Comparison of ENCODE assay signal across 8 mouse cellular contexts in genomic region chr5:30113881-30114760, GRCm38 (mm10). TPM values are rescaled to one million over a fixed set of nuclear protein-coding genes. Genes with fewer than 3 reads are reported as not detected.
DNase-seq lines count a peak whose midpoint lies in the region; ATAC-seq and TF ChIP-seq lines count a peak whose summit lies in the region.

No protein-coding gene starts in this region.

- no peak for ATAC-seq in CD4-positive, CD25-positive, alpha-beta regulatory T cell, adult 4 months
- ATAC-seq in hindbrain, postnatal 0 days, result peak; percentile 89

- TF ChIP-seq CTCF in hindbrain, postnatal 0 days (IDR thresholded peaks at IDR 0.05; ENCODE audit: low read depth), result peak; percentile 61

- peak overlapping the region; percentile 54 for H3K4me3 ChIP-seq in hindbrain, postnatal 0 days (ENCODE audit: low read length)
- H3K4me3 ChIP-seq in limb, embryonic 10.5 days, result peak overlapping the region; percentile 63
- peak overlapping the region; percentile 64 for H3K4me3 ChIP-seq in midbrain, embryonic 10.5 days

- DNase-seq in CD4-positive, CD25-positive, alpha-beta regulatory T cell, adult 2 months (ENCODE audit: low read depth, low spot score), result peak; percentile 70
- DNase-seq in cerebellum, postnatal 4 days (ENCODE audit: low spot score in 2 of 2), result peak; percentile 72 to 87
- DNase-seq in gastrocnemius, postnatal 10 days, result peak; percentile 83
- peak; percentile 94 for DNase-seq in hindbrain, postnatal 0 days (ENCODE audit: low spot score)
- DNase-seq in limb, embryonic 10.5 days (ENCODE audit: low spot score), result peak; percentile 89
- DNase-seq in midbrain, embryonic 10.5 days (ENCODE audit: low spot score), result peak; percentile 85
- DNase-seq in spleen, postnatal 10 days (ENCODE audit: low spot score in 2 of 2), result peak; percentile 43 to 77

- peak overlapping the region; percentile 56 for H3K9ac ChIP-seq in hindbrain, postnatal 0 days (replicated peaks; ENCODE audit: low read length)

- peaks cover 21% of the 10 kb centered on the region for H3K4me1 ChIP-seq in hindbrain, postnatal 0 days (ENCODE audit: insufficient read depth, low read length)
- peaks cover 38% of the 10 kb centered on the region for H3K4me1 ChIP-seq in limb, embryonic 10.5 days
- H3K4me1 ChIP-seq in midbrain, embryonic 10.5 days, result peaks cover 50% of the 10 kb centered on the region

- peak overlapping the region; percentile 67 for H3K4me2 ChIP-seq in hindbrain, postnatal 0 days (ENCODE audit: low read depth, low read length)

- H3K36me3 ChIP-seq in hindbrain, postnatal 0 days (ENCODE audit: insufficient read depth, low read length), result peaks cover 10% of the 10 kb centered on the region; the same call in 1 of the 2 replicates
- peaks cover 28% of the 10 kb centered on the region for H3K36me3 ChIP-seq in limb, embryonic 10.5 days
- peaks cover 44% of the 10 kb centered on the region for H3K36me3 ChIP-seq in midbrain, embryonic 10.5 days

- 3% methylated on average over 91 of the region's 103 CpGs for WGBS in hindbrain, postnatal 0 days
- WGBS in limb, embryonic 10.5 days, result under 1% methylated on average over 101 of the region's 103 CpGs
- 1% methylated on average over 103 of the region's 103 CpGs for WGBS in midbrain, embryonic 10.5 days

- H3K9me3 ChIP-seq in hindbrain, postnatal 0 days (ENCODE audit: low read length), result no peaks in the 10 kb centered on the region
- no peaks in the 10 kb centered on the region for H3K9me3 ChIP-seq in limb, embryonic 10.5 days (replicated peaks)
- no peaks in the 10 kb centered on the region for H3K9me3 ChIP-seq in midbrain, embryonic 10.5 days (replicated peaks)

- no peaks in the 10 kb centered on the region for H3K27me3 ChIP-seq in hindbrain, postnatal 0 days (ENCODE audit: insufficient read depth, low read length)
- peaks cover 79% of the 10 kb centered on the region for H3K27me3 ChIP-seq in limb, embryonic 10.5 days (ENCODE audit: low read depth, poor library complexity, severe bottlenecking)
- H3K27me3 ChIP-seq in midbrain, embryonic 10.5 days (ENCODE audit: low read depth, poor library complexity, severe bottlenecking), result peaks cover 67% of the 10 kb centered on the region

- peak overlapping the region; percentile 69 for H3K27ac ChIP-seq in hindbrain, postnatal 0 days
- peak overlapping the region; percentile 79 for H3K27ac ChIP-seq in limb, embryonic 10.5 days
- H3K27ac ChIP-seq in midbrain, embryonic 10.5 days (replicated peaks), result peak overlapping the region; percentile 81

RNA-seq across cellular contexts. Expression of gene 3110082J24Rik, which starts 8.2 kb away (rescaled TPM):
- polyA plus RNA-seq in CD4-positive, CD25-positive, alpha-beta regulatory T cell, adult 4 months (2017; shearing (Covaris generic)), result not detected
- total RNA-seq in gastrocnemius, postnatal 10 days (2021), result not detected
- 3.2 and 6.3 TPM in 2 replicates for total RNA-seq in hindbrain, postnatal 0 days (2014; rRNA removed)
- polyA plus RNA-seq in hindbrain, postnatal 0 days (2015; fragmentation: Nextera tagmentation; extraction: Ambion mirVana), result 4.3 and 4.9 TPM in 2 replicates
- polyA plus RNA-seq in limb, embryonic 10.5 days (2016; fragmentation: Nextera tagmentation; extraction: Ambion mirVana), result not detected in 2 replicates
- polyA plus RNA-seq in midbrain, embryonic 10.5 days (2016; fragmentation: Nextera tagmentation; extraction: Ambion mirVana), result 2.4 and 3.7 TPM in 2 replicates

RNA-seq across cellular contexts. Expression of gene Garem2, which starts 9.2 kb away (rescaled TPM):
- polyA plus RNA-seq in CD4-positive, CD25-positive, alpha-beta regulatory T cell, adult 4 months (2017; shearing (Covaris generic)), result not detected
- under 1 TPM; 0.12 to 0.18 TPM for total RNA-seq in gastrocnemius, postnatal 10 days (2021)
- total RNA-seq in hindbrain, postnatal 0 days (2014; rRNA removed), result 26.7 and 26.9 TPM in 2 replicates
- 9.5 and 9.7 TPM in 2 replicates for polyA plus RNA-seq in hindbrain, postnatal 0 days (2015; fragmentation: Nextera tagmentation; extraction: Ambion mirVana)
- polyA plus RNA-seq in limb, embryonic 10.5 days (2016; fragmentation: Nextera tagmentation; extraction: Ambion mirVana), result 0.23 and 0.46 TPM in 2 replicates
- 6.9 and 9.4 TPM in 2 replicates for polyA plus RNA-seq in midbrain, embryonic 10.5 days (2016; fragmentation: Nextera tagmentation; extraction: Ambion mirVana)

RNA-seq across cellular contexts. Expression of gene Tyms, which starts 40.7 kb away (rescaled TPM):
- polyA plus RNA-seq in CD4-positive, CD25-positive, alpha-beta regulatory T cell, adult 4 months (2017; shearing (Covaris generic)), result 10 to 100 TPM; 58.0 to 73.1 TPM
- 10 to 100 TPM; 14.8 to 19.3 TPM for total RNA-seq in gastrocnemius, postnatal 10 days (2021)
- 8.3 and 15.4 TPM in 2 replicates for total RNA-seq in hindbrain, postnatal 0 days (2014; rRNA removed)
- 35.2 and 36.2 TPM in 2 replicates for polyA plus RNA-seq in hindbrain, postnatal 0 days (2015; fragmentation: Nextera tagmentation; extraction: Ambion mirVana)
- polyA plus RNA-seq in limb, embryonic 10.5 days (2016; fragmentation: Nextera tagmentation; extraction: Ambion mirVana), result 404 and 416 TPM in 2 replicates
- 294 and 321 TPM in 2 replicates for polyA plus RNA-seq in midbrain, embryonic 10.5 days (2016; fragmentation: Nextera tagmentation; extraction: Ambion mirVana)

RNA-seq across cellular contexts. Expression of gene Hadha, which starts 40.8 kb away (rescaled TPM):
- polyA plus RNA-seq in CD4-positive, CD25-positive, alpha-beta regulatory T cell, adult 4 months (2017; shearing (Covaris generic)), result 100 to 1,000 TPM in 1 of 2 experiments, 10 to 100 TPM in 1; 85.0 to 124 TPM
- 100 to 1,000 TPM; 292 to 312 TPM for total RNA-seq in gastrocnemius, postnatal 10 days (2021)
- 50.1 and 50.4 TPM in 2 replicates for total RNA-seq in hindbrain, postnatal 0 days (2014; rRNA removed)
- 68.0 and 79.1 TPM in 2 replicates for polyA plus RNA-seq in hindbrain, postnatal 0 days (2015; fragmentation: Nextera tagmentation; extraction: Ambion mirVana)
- 105 and 119 TPM in 2 replicates for polyA plus RNA-seq in limb, embryonic 10.5 days (2016; fragmentation: Nextera tagmentation; extraction: Ambion mirVana)
- 101 and 115 TPM in 2 replicates for polyA plus RNA-seq in midbrain, embryonic 10.5 days (2016; fragmentation: Nextera tagmentation; extraction: Ambion mirVana)

RNA-seq across cellular contexts. Expression of gene Hadhb, which starts 40.9 kb away (rescaled TPM):
- polyA plus RNA-seq in CD4-positive, CD25-positive, alpha-beta regulatory T cell, adult 4 months (2017; shearing (Covaris generic)), result 100 to 1,000 TPM; 173 to 208 TPM
- 100 to 1,000 TPM; 239 to 273 TPM for total RNA-seq in gastrocnemius, postnatal 10 days (2021)
- total RNA-seq in hindbrain, postnatal 0 days (2014; rRNA removed), result 56.8 and 68.3 TPM in 2 replicates
- 59.9 and 67.5 TPM in 2 replicates for polyA plus RNA-seq in hindbrain, postnatal 0 days (2015; fragmentation: Nextera tagmentation; extraction: Ambion mirVana)
- 120 and 126 TPM in 2 replicates for polyA plus RNA-seq in limb, embryonic 10.5 days (2016; fragmentation: Nextera tagmentation; extraction: Ambion mirVana)
- polyA plus RNA-seq in midbrain, embryonic 10.5 days (2016; fragmentation: Nextera tagmentation; extraction: Ambion mirVana), result 104 and 106 TPM in 2 replicates
